Mouse (Mus musculus): ENCODE results near the gene Cnnm2.

Cnnm2 gene

GRCm38 (mm10) chr19:46885365-46885764 is 124.0 kb downstream of the Cnnm2 start:
- DNase-seq (ENCODE audit: low spot score in 2 of 2), result no peak

GRCm38 (mm10) chr19:46886826-46887225 is 125.4 kb downstream of the Cnnm2 start:
- DNase-seq (ENCODE audit: low spot score in 2 of 2), result no peak

- no peak for DNase-seq (ENCODE audit: low spot score in 2 of 2)
These were observed 126.6 kb downstream of the Cnnm2 start for GRCm38 (mm10) chr19:46887811-46888527.

- no peak for DNase-seq (ENCODE audit: low spot score in 2 of 2)
These were observed 128.3 kb downstream of the Cnnm2 start for GRCm38 (mm10) chr19:46889666-46890065.

DNA sequence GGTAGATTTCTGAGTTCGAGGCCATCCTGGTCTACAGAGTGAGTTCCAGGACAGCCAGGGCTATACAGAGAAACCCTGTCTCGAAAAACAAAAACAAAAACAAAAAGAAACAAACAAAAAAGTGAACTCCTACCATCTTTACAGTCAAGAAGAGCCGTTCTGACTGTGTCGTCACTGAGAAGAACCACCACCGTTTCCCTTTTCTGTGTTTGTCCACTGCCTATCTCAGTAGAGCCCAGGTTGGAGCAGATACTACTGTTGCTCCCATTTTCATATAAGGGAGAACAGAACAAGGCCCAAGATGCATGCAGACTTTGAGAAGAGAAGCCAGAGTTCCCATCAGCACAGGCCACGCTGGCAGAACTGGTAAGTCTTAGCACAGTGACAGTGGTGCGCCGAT is 129.3 kb downstream of the Cnnm2 start:
- DNase-seq (ENCODE audit: low spot score in 2 of 2), result no peak

DNA sequence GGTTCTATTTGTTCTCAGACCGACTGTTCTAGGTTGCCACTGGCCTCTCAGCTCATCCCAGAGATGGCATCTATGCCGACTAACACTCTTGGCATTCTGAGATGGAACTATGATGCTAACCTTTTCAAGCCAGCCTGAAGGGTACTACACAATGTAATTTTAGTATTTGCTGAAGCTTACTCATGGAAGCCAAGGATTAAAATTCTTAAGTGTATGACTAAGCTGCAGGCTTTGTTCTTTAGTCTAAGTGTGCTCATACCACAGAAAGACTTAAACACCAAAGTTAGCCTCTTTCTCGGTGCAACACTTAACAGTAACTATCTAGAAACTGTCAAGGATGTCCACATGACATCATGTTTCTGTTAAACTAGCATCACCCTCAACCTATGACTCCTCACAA is 131.5 kb downstream of the Cnnm2 start:
- DNase-seq (ENCODE audit: low spot score in 2 of 2), result no peak

DNA sequence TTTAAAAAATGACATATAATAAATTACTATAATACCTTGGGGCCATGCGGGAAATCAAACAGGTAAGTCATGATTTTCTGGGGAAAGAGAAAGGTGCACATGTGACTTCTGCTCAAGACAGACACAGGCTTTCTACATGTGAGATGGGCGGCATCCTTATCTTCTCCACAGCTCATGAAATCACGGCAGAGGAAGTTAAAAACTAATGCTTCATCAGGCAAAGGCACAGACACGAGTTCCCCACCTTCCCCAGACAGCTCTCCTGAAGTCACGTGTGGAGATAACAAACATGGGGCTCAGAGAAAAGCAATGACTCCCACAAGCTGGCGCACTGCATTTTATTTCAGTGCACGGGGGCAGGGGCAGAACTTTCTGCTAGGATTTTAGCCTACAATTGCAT is 132.1 kb downstream of the Cnnm2 start:
- DNase-seq (ENCODE audit: low spot score in 2 of 2), result no peak

DNA sequence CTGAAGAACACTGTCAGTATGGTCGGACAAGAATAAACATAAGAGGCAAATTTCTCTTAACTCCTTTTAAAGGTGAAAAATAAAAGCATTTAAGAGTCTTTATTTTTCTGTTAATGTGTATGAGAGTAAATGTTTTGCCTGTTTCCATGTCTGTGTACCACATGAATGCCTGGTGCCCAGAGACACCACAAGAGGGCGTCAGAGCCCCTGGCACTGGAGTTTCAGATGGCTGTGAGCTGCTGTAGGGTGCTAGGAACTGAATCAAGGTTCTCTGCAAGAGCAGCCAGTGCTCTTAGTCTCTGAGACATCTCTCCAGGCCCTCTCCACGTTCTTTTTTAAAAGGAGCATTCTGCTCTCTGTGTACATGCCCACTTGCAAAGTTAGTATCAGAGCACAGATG is 135.7 kb downstream of the Cnnm2 start:
- no peak for DNase-seq (ENCODE audit: low spot score in 2 of 2)

DNA sequence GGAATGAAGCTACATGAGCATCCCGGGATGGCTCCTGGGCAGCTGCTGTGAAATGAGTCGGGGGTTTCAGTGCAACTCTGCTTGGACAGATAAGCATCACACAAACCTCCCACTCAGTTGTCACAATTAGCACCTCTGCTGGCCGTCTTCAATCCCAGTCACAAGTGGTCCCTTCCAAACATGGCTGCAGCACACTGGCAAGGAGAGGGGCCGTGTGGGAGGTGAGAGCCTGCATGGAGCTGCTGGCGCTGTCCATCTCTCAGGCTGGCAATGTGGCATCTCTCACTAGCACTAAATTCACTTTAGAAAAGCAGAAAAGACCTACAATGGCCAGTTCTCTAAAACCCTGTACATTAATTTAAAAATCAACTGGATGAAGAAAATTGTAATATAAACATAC is 136.8 kb downstream of the Cnnm2 start:
- DNase-seq (ENCODE audit: low spot score in 2 of 2), result no peak

DNA sequence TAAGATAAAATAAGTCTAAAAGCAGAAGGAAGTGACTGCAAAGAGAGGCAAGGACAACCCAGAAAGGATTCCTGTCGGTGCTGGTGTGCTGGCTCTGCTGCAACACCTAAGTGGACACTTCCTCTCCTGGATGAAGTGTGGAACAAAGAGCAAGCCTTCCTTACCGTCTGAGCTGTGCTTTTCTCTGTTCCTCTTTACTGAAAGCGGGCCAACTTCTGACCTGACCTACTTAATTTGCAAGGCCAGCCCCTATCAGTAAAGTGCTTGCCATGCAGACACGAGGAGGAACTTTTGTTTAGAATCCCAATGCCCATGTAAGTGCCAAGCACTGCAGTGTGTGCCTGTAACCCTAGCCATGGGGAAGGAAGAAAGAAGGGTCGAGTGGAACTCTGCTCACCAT is 137.9 kb downstream of the Cnnm2 start:
- DNase-seq (ENCODE audit: low spot score in 2 of 2), result peak; percentile 49 to 58

DNA sequence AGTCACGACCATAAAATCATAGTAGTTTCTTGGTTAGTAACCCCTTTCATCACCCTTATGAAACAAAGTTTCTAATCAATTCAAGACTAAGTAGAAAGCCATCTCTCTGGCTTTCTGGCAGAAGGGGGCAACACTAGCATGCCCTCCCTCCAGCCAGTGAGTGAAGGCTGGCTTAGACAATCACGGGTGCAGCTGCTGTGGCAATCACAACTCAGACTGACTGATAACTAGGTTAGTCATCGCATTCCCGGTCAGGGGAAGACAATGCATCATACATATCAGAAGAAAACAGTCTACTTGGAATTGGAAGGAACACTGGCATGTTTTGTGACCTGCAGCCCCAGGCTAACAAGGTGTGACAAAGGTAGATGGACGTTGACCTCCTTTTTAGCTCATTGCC is 138.5 kb downstream of the Cnnm2 start:
- no peak for DNase-seq (ENCODE audit: low spot score in 2 of 2)

- no peak for DNase-seq (ENCODE audit: low spot score in 2 of 2)
These were observed 139.4 kb downstream of the Cnnm2 start for GRCm38 (mm10) chr19:46900786-46901185.

- DNase-seq (ENCODE audit: low spot score in 2 of 2), result peak in 1 of 2 experiments; percentile 45
These were observed 139.9 kb downstream of the Cnnm2 start for GRCm38 (mm10) chr19:46901323-46901722.

DNA sequence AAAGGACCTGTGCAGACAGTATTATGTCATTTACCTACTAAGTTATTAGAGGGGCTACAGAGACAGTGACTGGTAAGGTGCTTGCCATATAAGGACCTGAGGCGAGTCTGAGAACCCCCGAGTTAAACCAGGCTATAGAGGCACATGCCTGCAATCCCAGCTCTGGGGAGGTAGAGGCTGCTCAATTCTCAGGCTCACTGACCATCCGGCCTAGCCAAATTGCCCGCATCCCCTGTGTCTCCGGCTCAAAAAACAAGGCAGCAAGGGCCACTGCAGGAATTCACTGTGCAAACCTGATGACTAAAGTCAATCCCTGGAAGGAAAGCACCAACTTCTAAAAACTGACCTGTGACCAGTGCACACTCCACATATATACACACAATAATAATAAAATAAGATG is 142.0 kb downstream of the Cnnm2 start:
- no peak for DNase-seq (ENCODE audit: low spot score in 2 of 2)

GRCm38 (mm10) chr19:46904907-46905306 is 143.5 kb downstream of the Cnnm2 start:
- DNase-seq (ENCODE audit: low spot score in 2 of 2), result no peak

DNA sequence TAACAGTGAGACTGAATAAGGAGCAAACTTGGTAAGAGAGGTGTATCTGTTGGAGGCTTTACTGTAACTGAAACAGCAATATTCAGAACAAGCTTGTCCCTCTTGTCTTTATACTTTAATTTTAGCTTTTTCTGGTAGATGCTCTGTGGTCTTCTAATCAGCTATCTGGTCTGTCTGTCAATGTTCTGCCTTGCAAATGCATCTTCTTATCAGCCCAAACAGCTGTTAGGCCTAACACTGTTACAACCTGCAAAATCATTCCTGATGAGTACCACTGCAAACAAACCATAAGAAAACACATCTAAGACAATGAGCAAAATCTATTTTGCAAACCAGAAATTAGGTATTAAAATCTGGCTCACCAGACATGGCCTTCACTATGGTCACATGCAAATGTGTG is 144.0 kb downstream of the Cnnm2 start:
- no peak for DNase-seq (ENCODE audit: low spot score in 2 of 2)

DNA sequence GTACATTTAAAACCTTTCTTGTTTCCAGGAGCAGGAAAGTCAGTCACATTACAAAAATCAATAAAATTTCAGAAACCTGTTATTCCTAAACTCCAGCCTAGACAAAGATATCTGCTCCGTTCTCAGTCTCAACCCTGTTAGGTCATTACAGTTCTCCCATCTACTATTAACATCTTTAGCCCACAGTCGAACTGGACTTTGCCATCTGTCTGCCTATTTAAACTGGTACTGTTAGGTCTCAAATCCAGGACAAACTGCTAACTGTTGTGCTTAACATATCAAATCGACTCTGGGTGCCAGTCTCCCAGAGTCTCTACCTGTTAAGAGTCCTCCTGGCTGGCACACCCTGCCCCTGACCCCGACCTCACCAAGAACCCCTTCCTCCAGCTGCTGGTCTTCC is 144.6 kb downstream of the Cnnm2 start:
- DNase-seq (ENCODE audit: low spot score in 2 of 2), result no peak

GRCm38 (mm10) chr19:46908207-46908606 is 146.8 kb downstream of the Cnnm2 start:
- DNase-seq (ENCODE audit: low spot score in 2 of 2), result no peak

DNA sequence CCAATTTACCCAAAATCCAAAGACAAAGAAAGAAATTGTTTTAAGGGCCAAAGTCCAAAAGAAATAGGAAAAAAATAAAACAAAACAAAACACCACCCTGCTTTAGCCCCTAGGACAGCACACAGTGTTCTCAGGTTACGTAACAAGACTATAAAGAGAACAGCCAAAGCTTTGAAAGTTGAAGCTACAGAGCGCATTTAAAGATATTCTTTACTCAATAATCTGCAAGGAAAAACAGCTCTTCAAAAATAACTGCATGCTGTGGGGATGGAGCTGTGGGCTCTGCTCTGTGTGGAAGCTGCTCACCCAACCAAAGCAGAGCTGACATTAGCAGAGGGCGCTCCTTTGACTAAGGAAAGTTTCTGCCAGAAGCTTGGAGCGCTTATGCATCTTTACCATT is 147.6 kb downstream of the Cnnm2 start:
- peak; percentile 65 to 78 for DNase-seq (ENCODE audit: low spot score in 2 of 2)

GRCm38 (mm10) chr19:46911492-46911891 is 150.1 kb downstream of the Cnnm2 start:
- DNase-seq (ENCODE audit: low spot score in 2 of 2), result no peak

DNA sequence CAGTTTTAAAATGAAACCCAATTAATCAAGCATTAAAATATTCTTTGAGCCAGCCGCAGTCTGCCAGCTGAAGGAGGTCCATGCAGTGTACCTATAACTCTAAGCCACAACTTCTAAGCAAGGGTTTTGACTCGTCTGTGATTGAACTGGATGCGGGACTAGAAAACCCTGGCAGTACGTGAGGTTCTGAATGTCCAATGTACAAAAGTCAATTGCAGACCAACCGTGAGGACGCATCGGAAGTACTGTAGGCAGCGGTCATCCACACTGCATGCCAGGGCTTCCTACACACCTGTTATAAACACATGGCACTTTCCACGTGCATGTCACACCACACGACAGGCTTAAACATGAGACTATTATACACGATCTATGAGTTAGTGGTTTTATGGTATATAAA is 152.2 kb downstream of the Cnnm2 start:
- no peak for DNase-seq (ENCODE audit: low spot score in 2 of 2)

DNA sequence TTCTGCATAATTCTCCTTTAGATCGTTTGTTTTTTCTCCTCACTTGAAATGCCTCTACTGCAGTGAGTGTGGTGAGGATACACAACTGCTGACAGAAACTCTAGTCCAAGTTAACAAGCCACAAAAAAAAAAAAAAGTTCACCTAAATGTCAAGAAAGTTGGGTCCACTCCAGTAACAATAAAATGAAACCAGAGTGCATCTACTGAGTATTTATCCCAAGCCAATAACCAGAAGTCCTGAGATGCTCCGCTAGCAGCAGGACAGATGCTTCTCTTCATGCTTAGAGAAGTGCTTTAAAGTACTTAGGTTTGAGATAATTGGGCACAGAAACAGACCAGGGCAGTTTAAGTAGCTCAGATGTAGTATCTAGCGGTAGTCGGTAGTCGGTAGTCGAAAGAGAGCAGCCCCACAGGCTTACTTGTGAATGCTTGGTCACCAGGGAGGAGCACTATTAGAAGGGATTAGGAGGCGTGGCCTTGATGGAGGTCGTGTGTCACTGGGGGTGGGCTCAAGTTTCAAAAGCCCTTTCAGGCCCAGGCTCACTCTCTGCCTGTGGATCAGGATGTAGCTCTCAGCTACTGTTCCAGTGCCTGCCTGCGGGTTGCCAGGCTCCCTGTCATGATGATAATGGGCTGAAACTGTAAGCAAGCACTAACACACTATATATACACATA is 154.1 kb downstream of the Cnnm2 start:
- DNase-seq (ENCODE audit: low spot score in 2 of 2), result peak; percentile 36 to 49

- no peak for DNase-seq (ENCODE audit: low spot score in 2 of 2)
These were observed 159.2 kb downstream of the Cnnm2 start for GRCm38 (mm10) chr19:46920571-46920970.

DNA sequence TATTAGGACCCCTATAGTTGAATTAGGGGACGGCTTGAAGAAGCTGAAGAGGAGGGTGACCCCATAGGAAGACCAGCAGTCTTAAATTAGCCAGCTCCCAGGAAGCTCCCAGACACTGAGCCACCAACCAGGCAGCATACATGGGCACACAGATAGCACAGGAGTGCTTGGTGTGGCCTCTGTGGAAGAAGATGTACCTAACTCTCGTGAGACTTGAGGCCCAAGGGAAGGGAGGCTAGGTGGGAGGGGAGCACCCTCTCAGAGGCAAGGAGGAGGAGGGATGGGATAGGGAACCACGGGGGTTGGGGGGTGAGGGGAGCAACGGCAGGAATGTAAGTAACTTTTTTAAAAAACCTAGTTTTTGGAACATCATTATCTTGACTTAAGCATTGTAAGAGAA is 165.0 kb downstream of the Cnnm2 start:
- no peak for DNase-seq (ENCODE audit: low spot score in 2 of 2)
